Comparison of ENCODE assay signal across 15 mouse cellular contexts in the genomic region with DNA sequence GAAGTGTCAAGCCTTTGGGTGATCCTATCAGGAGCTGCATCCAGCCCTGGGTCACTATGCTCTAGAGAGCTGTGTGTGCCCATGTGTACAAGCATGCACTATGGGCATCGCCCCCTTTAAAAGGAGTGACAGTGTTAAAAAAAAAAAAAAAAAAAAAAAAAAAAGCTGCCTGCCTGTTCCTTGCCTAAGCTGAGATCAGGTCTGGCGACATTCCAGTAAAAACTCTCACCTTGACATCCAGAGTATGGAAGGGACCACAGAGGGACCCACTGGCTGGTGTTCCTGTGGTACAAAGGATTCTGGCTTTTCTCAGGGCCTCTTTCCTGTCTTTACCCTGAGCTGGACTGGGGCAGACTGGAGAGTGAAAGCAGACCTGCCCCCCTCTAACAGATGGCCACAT.
"Had no signal": no experiment of that assay in that cellular context is flagged by ENCODE, and none has a peak within 500 bp of the region (broad histone marks: within the 10 kb centered on the region; RNA-seq: fewer than 3 reads in every experiment).

No protein-coding gene starts in this region.

- H3K9me3 ChIP-seq: kidney, embryonic 15.5 days; liver, embryonic 13.5 days; neural tube, embryonic 13.5 days had no signal

- ATAC-seq: lung, postnatal 0 days; midbrain, embryonic 16.5 days had no signal

- H3K36me3 ChIP-seq: kidney, embryonic 15.5 days; liver, embryonic 13.5 days; neural tube, embryonic 13.5 days had no signal

- H3K9ac ChIP-seq: kidney, embryonic 15.5 days; liver, embryonic 13.5 days; neural tube, embryonic 13.5 days had no signal

- H3K4me3 ChIP-seq: kidney, embryonic 15.5 days; left cerebral cortex, adult 2 months; liver, embryonic 13.5 days; myocyte; neural tube, embryonic 13.5 days had no signal

- DNase-seq: kidney, adult 8-10 months; layer of hippocampus, postnatal 36 days; liver, embryonic 13.5 days; lung, adult 2 months; lung, postnatal 36 days; retina, postnatal 1 day; thymus, adult 18-20 months; thymus, postnatal 36 days had no signal

- H3K27ac ChIP-seq: kidney, embryonic 15.5 days; left cerebral cortex, adult 2 months; liver, embryonic 13.5 days; neural tube, embryonic 13.5 days had no signal

- H3K4me2 ChIP-seq: kidney, embryonic 15.5 days; liver, embryonic 13.5 days; midbrain, embryonic 11.5 days; neural tube, embryonic 13.5 days had no signal

- H3K4me1 ChIP-seq: liver, embryonic 13.5 days had no signal
